Mouse (Mus musculus) thymus, postnatal 25 days (tissue): ENCODE results near the gene Casq2.
A peak's percentile ranks its signal among the peaks of the same experiment; 100 is the strongest.

ENCODE experiments used
- DNase-seq: peaks from one replicate; pipeline ENCODE4 v3.0.0; 2022

Gene Casq2

GRCm38 (mm10) chr3:102086283-102086682, at the start of gene Casq2:
Gene Casq2 (plus strand): TSS chr3:102086415.
- no peak for DNase-seq

- DNase-seq: no peak
These were observed 48.4 kb upstream of the Casq2 start for GRCm38 (mm10) chr3:102037806-102038205.

- DNase-seq: no peak
These were observed 47.6 kb upstream of the Casq2 start for GRCm38 (mm10) chr3:102038608-102039007.

- no peak for DNase-seq
These were observed 44.6 kb upstream of the Casq2 start for GRCm38 (mm10) chr3:102041632-102042031.

- DNase-seq: no peak
These were observed 41.1 kb upstream of the Casq2 start for GRCm38 (mm10) chr3:102045071-102045470.

- no peak for DNase-seq
These were observed 38.7 kb upstream of the Casq2 start for GRCm38 (mm10) chr3:102047532-102047931.

- no peak for DNase-seq
These were observed 36.8 kb upstream of the Casq2 start for GRCm38 (mm10) chr3:102049207-102050104.

GRCm38 (mm10) chr3:102052036-102052435, 34.2 kb upstream of the Casq2 start:
- no peak for DNase-seq

GRCm38 (mm10) chr3:102053293-102053692, 32.9 kb upstream of the Casq2 start:
- DNase-seq: no peak

GRCm38 (mm10) chr3:102055878-102056277, 30.3 kb upstream of the Casq2 start:
- no peak for DNase-seq

GRCm38 (mm10) chr3:102060065-102060464, 26.1 kb upstream of the Casq2 start:
- no peak for DNase-seq

- DNase-seq: peak; percentile 42
These were observed 24.1 kb upstream of the Casq2 start for GRCm38 (mm10) chr3:102061923-102062670.

- no peak for DNase-seq
These were observed 23.6 kb upstream of the Casq2 start for GRCm38 (mm10) chr3:102062671-102063010.

GRCm38 (mm10) chr3:102063273-102064120, 22.7 kb upstream of the Casq2 start:
- DNase-seq: no peak

- no peak for DNase-seq
These were observed 21.6 kb upstream of the Casq2 start for GRCm38 (mm10) chr3:102064566-102064965.

- no peak for DNase-seq
These were observed 18.9 kb upstream of the Casq2 start for GRCm38 (mm10) chr3:102067306-102067705.

GRCm38 (mm10) chr3:102067861-102068260, 18.4 kb upstream of the Casq2 start:
- DNase-seq: no peak

GRCm38 (mm10) chr3:102069260-102069659, 17.0 kb upstream of the Casq2 start:
- DNase-seq: no peak

GRCm38 (mm10) chr3:102069686-102070085, 16.5 kb upstream of the Casq2 start:
- DNase-seq: no peak

- DNase-seq: no peak
These were observed 15.9 kb upstream of the Casq2 start for GRCm38 (mm10) chr3:102070360-102070759.

- no peak for DNase-seq
These were observed 15.2 kb upstream of the Casq2 start for GRCm38 (mm10) chr3:102071016-102071415.

GRCm38 (mm10) chr3:102079413-102079812, 6.8 kb upstream of the Casq2 start:
- no peak for DNase-seq

- DNase-seq: peak; percentile 14
These were observed 4.4 kb upstream of the Casq2 start for GRCm38 (mm10) chr3:102081862-102082261.
